Mouse (Mus musculus): ENCODE results near the gene Atg10. TPM values are rescaled to one million over a fixed set of nuclear protein-coding genes. Genes with fewer than 3 reads are reported as not detected.
A peak's percentile ranks its signal among the peaks of the same experiment; 100 is the strongest.

The Atg10 gene
- polyA plus RNA-seq, 1 experiment from 2014 or later: 13.8 TPM

GRCm38 (mm10) chr13:91039201-91039807 lies 184.5 kb downstream of the Atg10 start:
- peak; percentile 100 for ATAC-seq (replicated peaks)
- H3K27ac ChIP-seq: peak overlapping the region; percentile 82
- no peak overlapping the region for H3K9ac ChIP-seq
- H3K4me2 ChIP-seq: peak overlapping the region; percentile 30
- WGBS: 36% methylated on average over 11 of the region's 11 CpGs
- H3K4me3 ChIP-seq: no peak overlapping the region
- H3K9me3 ChIP-seq: no peaks in the 10 kb centered on the region
- peaks cover 5% of the 10 kb centered on the region; the same call in 1 of the 2 replicates for H3K4me1 ChIP-seq
- H3K27me3 ChIP-seq (replicated peaks): no peaks in the 10 kb centered on the region
- no peaks in the 10 kb centered on the region for H3K36me3 ChIP-seq (replicated peaks)

DNA sequence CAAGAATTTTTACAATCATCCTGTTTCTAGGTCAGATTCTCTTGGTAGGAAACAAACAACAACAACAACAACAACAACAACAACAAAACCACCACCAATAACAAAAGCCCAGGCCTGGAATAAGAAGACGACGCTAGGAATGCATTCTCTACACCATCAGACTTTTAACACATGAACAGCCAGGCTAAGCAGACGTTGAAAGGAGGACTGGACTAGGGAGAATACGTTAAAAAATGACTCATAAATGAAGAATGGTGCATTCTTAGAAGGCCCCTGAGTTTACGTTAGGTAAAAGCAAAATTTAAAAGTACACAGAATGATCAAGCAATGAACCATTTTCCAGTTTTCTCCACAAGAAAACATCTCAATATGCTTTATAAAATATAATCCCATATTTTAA lies 185.1 kb downstream of the Atg10 start:
- Histone ChIP-seq H3K9ac (no peak overlapping the region), H3K27ac (no peak overlapping the region), H3K36me3 (replicated peaks) (no peaks in the 10 kb centered on the region), H3K9me3 (no peaks in the 10 kb centered on the region), H3K4me2 (no peak overlapping the region), H3K4me3 (no peak overlapping the region), H3K27me3 (replicated peaks) (no peaks in the 10 kb centered on the region), H3K4me1 (peaks cover 5% of the 10 kb centered on the region; the same call in 1 of the 2 replicates)
- 0 out of 2 replicates have a peak, but pooled peaks have one; percentile 9 for ATAC-seq (replicated peaks)
- WGBS: 65% methylated on average over 5 of the region's 5 CpGs

DNA sequence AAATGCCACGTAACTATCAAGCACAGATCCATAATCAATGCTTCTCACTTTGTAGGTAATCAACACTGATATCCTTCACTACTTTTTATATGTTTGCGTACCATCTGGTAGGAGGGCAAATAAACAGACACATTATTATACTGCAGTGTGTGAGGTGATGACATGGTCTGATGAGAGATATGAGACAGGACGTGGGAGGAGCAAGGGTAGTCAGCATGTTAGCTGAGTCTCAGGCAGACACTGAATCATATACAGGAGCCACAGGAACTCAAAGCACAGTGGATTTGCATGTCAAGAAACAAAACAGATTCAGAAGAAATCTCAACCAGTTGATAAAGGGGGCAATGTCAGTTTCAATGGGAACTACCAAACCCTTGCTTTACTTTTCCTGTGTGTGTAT lies 185.7 kb downstream of the Atg10 start:
- H3K9ac ChIP-seq: no peak overlapping the region
- 92% methylated on average over 3 of the region's 3 CpGs for WGBS
- no peaks in the 10 kb centered on the region for H3K9me3 ChIP-seq

GRCm38 (mm10) chr13:91037405-91037804 lies 186.4 kb downstream of the Atg10 start:
- no peaks in the 10 kb centered on the region for H3K27me3 ChIP-seq (replicated peaks)
- no peak overlapping the region for H3K9ac ChIP-seq
- H3K9me3 ChIP-seq: no peaks in the 10 kb centered on the region
- H3K36me3 ChIP-seq (replicated peaks): no peaks in the 10 kb centered on the region
- H3K4me1 ChIP-seq: peaks cover 5% of the 10 kb centered on the region; the same call in 1 of the 2 replicates
- H3K4me2 ChIP-seq: no peak overlapping the region
- no peak overlapping the region for H3K4me3 ChIP-seq
- 92% methylated on average over 6 of the region's 6 CpGs for WGBS
- ATAC-seq (replicated peaks): no peak
- no peak overlapping the region for H3K27ac ChIP-seq

More for the DNA sequence above, 185.7 kb downstream of the Atg10 start:
- H3K4me2 ChIP-seq: no peak overlapping the region
- H3K36me3 ChIP-seq (replicated peaks): no peaks in the 10 kb centered on the region
- H3K4me1 ChIP-seq: peaks cover 5% of the 10 kb centered on the region; the same call in 1 of the 2 replicates
- H3K4me3 ChIP-seq: no peak overlapping the region
- no peak overlapping the region for H3K27ac ChIP-seq
- no peaks in the 10 kb centered on the region for H3K27me3 ChIP-seq (replicated peaks)
- no peak for ATAC-seq (replicated peaks)

GRCm38 (mm10) chr13:91031836-91032235 lies 191.9 kb downstream of the Atg10 start:
- no peaks in the 10 kb centered on the region for H3K36me3 ChIP-seq (replicated peaks)
- 73% methylated on average over 2 of the region's 2 CpGs for WGBS
- no peaks in the 10 kb centered on the region for H3K27me3 ChIP-seq (replicated peaks)
- H3K4me3 ChIP-seq: no peak overlapping the region
- ATAC-seq (replicated peaks): no peak
- no peak overlapping the region for H3K9ac ChIP-seq
- no peaks in the 10 kb centered on the region for H3K4me1 ChIP-seq
- H3K9me3 ChIP-seq: no peaks in the 10 kb centered on the region
- no peak overlapping the region for H3K27ac ChIP-seq
- no peak overlapping the region for H3K4me2 ChIP-seq

- Histone ChIP-seq H3K27ac (no peak overlapping the region), H3K9ac (no peak overlapping the region)
- 92% methylated on average over 9 of the region's 9 CpGs for WGBS
Observed at GRCm38 (mm10) chr13:91023447-91023846, 200.3 kb downstream of the Atg10 start.

DNA sequence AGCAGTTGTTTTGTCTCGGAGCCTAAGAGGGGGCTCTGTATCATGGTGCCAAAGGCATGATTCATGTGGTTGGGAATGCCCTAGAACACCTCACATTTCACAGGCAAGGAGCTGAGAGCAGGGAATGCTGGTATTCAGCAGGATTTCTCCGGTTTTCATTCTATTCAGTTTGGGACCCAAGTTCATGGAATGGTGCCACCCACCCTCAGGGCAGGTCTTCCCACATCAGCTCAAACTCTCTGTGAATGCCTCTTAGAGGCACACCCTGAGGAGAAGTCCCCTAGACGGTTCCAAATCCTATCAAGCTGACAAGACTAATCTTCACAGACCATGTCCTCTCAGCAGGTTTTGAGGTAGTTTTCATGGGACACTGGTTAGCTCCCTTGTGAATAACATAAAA lies 211.9 kb downstream of the Atg10 start:
- no peaks in the 10 kb centered on the region for H3K4me1 ChIP-seq
- no peak for ATAC-seq (replicated peaks)
- no peak overlapping the region for H3K27ac ChIP-seq
- no peaks in the 10 kb centered on the region for H3K9me3 ChIP-seq
- no peak overlapping the region for H3K4me2 ChIP-seq
- H3K9ac ChIP-seq: no peak overlapping the region
- H3K4me3 ChIP-seq: no peak overlapping the region
- H3K27me3 ChIP-seq (replicated peaks): no peaks in the 10 kb centered on the region
- WGBS: 46% methylated on average over 3 of the region's 3 CpGs
- H3K36me3 ChIP-seq (replicated peaks): no peaks in the 10 kb centered on the region

More at GRCm38 (mm10) chr13:91023447-91023846, 200.3 kb downstream of the Atg10 start:
- Histone ChIP-seq H3K4me2 (no peak overlapping the region), H3K4me1 (no peaks in the 10 kb centered on the region), H3K27me3 (replicated peaks) (no peaks in the 10 kb centered on the region), H3K9me3 (no peaks in the 10 kb centered on the region), H3K36me3 (replicated peaks) (no peaks in the 10 kb centered on the region), H3K4me3 (no peak overlapping the region)
- no peak for ATAC-seq (replicated peaks)

- no peak overlapping the region for H3K27ac ChIP-seq
- 90% methylated on average over 2 of the region's 2 CpGs for WGBS
- H3K36me3 ChIP-seq (replicated peaks): no peaks in the 10 kb centered on the region
- no peaks in the 10 kb centered on the region for H3K4me1 ChIP-seq
- no peak overlapping the region for H3K9ac ChIP-seq
- no peak overlapping the region for H3K4me2 ChIP-seq
- no peaks in the 10 kb centered on the region for H3K9me3 ChIP-seq
- H3K27me3 ChIP-seq (replicated peaks): no peaks in the 10 kb centered on the region
- ATAC-seq (replicated peaks): no peak
- H3K4me3 ChIP-seq: no peak overlapping the region
Observed at GRCm38 (mm10) chr13:90995034-90995629, 228.6 kb downstream of the Atg10 start.

DNA sequence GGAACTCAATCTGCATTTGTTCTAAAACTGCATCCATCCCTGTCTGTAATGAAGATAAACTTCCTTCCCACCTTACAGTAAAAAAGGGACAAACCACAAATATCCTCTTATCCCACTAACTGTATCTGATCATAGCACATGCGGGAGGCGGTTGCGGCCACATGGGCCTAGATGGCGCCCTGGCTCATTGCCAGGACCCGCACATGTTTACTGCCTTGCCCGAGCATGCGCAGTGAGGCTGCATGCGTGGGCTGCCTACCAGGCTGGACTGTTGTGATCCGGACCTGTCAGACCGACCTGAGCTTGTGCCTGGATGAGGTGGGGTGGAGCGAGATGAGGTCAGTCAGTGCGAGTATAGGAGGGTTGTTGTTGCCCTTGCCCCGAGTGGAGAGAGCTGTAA lies 230.2 kb downstream of the Atg10 start:
- H3K36me3 ChIP-seq (replicated peaks): no peaks in the 10 kb centered on the region
- WGBS: 80% methylated on average over 13 of the region's 13 CpGs

GRCm38 (mm10) chr13:90992948-90993347 lies 230.8 kb downstream of the Atg10 start:
- H3K36me3 ChIP-seq (replicated peaks): no peaks in the 10 kb centered on the region
- H3K27ac ChIP-seq: no peak overlapping the region
- H3K9me3 ChIP-seq: no peaks in the 10 kb centered on the region
- H3K4me1 ChIP-seq: no peaks in the 10 kb centered on the region
- H3K4me2 ChIP-seq: no peak overlapping the region
- 91% methylated on average over 5 of the region's 5 CpGs for WGBS
- no peak overlapping the region for H3K4me3 ChIP-seq
- H3K9ac ChIP-seq: no peak overlapping the region
- no peaks in the 10 kb centered on the region for H3K27me3 ChIP-seq (replicated peaks)
- no peak for ATAC-seq (replicated peaks)

More for the DNA sequence above, 230.2 kb downstream of the Atg10 start:
- no peak overlapping the region for H3K27ac ChIP-seq
- H3K9ac ChIP-seq: no peak overlapping the region
- no peak overlapping the region for H3K4me2 ChIP-seq
- ATAC-seq (replicated peaks): no peak
- H3K4me3 ChIP-seq: no peak overlapping the region
- no peaks in the 10 kb centered on the region for H3K27me3 ChIP-seq (replicated peaks)
- no peaks in the 10 kb centered on the region for H3K9me3 ChIP-seq
- no peaks in the 10 kb centered on the region for H3K4me1 ChIP-seq

DNA sequence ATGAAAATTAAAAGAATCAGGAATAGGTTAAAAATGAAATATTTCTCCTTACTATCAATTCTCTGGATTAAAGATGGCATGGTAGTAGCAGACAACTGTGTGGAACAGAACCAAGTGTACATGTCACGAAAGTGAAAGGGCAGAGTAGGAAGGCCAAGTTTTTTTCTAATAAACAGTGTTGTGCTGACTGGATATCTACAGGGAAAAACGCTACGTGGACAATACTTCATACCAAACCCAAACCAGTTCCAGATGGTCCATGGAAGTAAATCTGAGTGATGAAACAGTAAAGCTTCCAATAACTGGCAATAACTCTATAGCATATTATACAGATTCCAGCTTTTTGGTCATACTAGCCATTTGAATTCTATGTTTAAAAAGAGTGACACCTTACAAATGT lies 235.5 kb downstream of the Atg10 start:
- 89% methylated on average over 3 of the region's 3 CpGs for WGBS
- no peak overlapping the region for H3K27ac ChIP-seq
- H3K9me3 ChIP-seq: no peaks in the 10 kb centered on the region

DNA sequence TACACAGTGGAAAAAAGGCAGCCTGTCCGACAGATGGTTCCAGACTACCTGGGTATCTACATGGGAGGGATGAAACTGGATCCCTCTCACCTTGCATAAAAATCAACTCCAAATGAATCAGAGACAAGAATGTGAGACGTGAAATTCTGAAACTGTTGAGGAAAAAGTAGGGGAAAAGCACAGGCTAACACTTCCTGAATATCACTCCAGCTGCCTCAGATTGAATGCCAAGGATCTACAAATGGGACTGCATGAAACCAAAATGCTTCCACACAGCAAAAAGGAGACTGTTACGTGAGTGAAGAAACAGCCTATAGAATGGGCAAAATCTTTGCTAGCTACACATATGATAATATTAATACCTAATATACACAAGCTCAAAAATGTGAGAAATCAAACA lies 238.4 kb downstream of the Atg10 start:
- Histone ChIP-seq H3K27me3 (replicated peaks) (no peaks in the 10 kb centered on the region), H3K4me2 (no peak overlapping the region), H3K4me1 (no peaks in the 10 kb centered on the region), H3K36me3 (replicated peaks) (no peaks in the 10 kb centered on the region), H3K9me3 (no peaks in the 10 kb centered on the region), H3K9ac (no peak overlapping the region), H3K27ac (no peak overlapping the region), H3K4me3 (no peak overlapping the region)
- WGBS: 91% methylated on average over 3 of the region's 3 CpGs
- ATAC-seq (replicated peaks): no peak

More for the DNA sequence above, 235.5 kb downstream of the Atg10 start:
- no peak for ATAC-seq (replicated peaks)
- Histone ChIP-seq H3K27me3 (replicated peaks) (no peaks in the 10 kb centered on the region), H3K9ac (no peak overlapping the region), H3K4me1 (no peaks in the 10 kb centered on the region), H3K36me3 (replicated peaks) (no peaks in the 10 kb centered on the region), H3K4me3 (no peak overlapping the region), H3K4me2 (no peak overlapping the region)

DNA sequence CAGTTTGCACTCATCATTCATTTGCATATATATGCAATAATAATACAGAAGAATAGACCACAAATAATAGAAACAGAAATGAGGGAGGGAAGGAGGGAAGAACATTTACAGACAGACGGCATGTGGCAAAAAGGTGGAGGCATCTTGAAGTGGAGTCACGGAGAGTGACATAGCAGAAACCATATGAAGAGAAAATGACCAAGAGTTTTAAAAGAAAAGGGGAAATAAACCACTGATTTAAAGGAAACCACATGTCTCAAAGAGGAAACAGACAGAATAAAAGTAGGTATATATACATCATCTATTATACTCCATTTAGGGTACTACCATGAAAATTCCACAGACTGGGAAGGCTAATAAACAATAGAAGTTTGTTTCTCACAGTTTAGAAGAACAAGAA lies 239.7 kb downstream of the Atg10 start:
- Histone ChIP-seq H3K27me3 (replicated peaks) (no peaks in the 10 kb centered on the region), H3K9me3 (no peaks in the 10 kb centered on the region), H3K4me3 (no peak overlapping the region), H3K36me3 (replicated peaks) (no peaks in the 10 kb centered on the region), H3K4me2 (no peak overlapping the region), H3K9ac (no peak overlapping the region), H3K27ac (no peak overlapping the region), H3K4me1 (no peaks in the 10 kb centered on the region)
- 96% methylated on average over 2 of the region's 2 CpGs for WGBS
- no peak for ATAC-seq (replicated peaks)
